Mouse (Mus musculus) heart, postnatal 0 days (tissue): ENCODE results near the gene Fgb. TPM values are rescaled to one million over a fixed set of nuclear protein-coding genes. Genes with fewer than 3 reads are reported as not detected.

Experiments used
- ATAC-seq: fragments of 200-750 bp; cut with Nextera tagmentation; 2 replicates; pipeline ENCODE4 v1.8.0; 2017; ENCODE audit warnings: low read depth, moderate number of reproducible peaks, moderate library complexity; ENCODE audit not compliant: insufficient read depth
- DNase-seq: peaks from one replicate; pipeline ENCODE4 v3.0.0-alpha.2; 2016; ENCODE audit warnings: low spot score
- H3K27ac ChIP-seq: fragments of 300-500 bp; sonication (generic); 2 replicates; pipeline ENCODE4 v1.5.1; 2014; ENCODE audit warnings: low read depth, mild to moderate bottlenecking
- H3K27me3 ChIP-seq: fragments of 300-500 bp; sonication (generic); 2 replicates; pipeline ENCODE4 v1.6.1; 2014; ENCODE audit warnings: low read length, mixed read lengths; ENCODE audit not compliant: control insufficient read depth, insufficient read depth
- H3K36me3 ChIP-seq: fragments of 300-500 bp; sonication (generic); replicated peaks from 2 replicates; pipeline ENCODE4 v1.6.1; 2014; ENCODE audit warnings: low read length, mixed read lengths; ENCODE audit not compliant: control insufficient read depth, insufficient read depth
- H3K4me1 ChIP-seq: fragments of 300-500 bp; sonication (generic); 2 replicates; pipeline ENCODE4 v1.6.1; 2014; ENCODE audit warnings: antibody characterized with exemption; ENCODE audit not compliant: control insufficient read depth, insufficient read depth
- H3K4me2 ChIP-seq: fragments of 300-500 bp; sonication (generic); 2 replicates; pipeline ENCODE4 v1.6.1; 2014; ENCODE audit warnings: low read depth, mild to moderate bottlenecking, low read length, moderate library complexity
- H3K4me3 ChIP-seq: fragments of 300-500 bp; sonication (generic); 2 replicates; pipeline ENCODE4 v1.5.1; 2014; ENCODE audit warnings: low read depth, low read length
- H3K9ac ChIP-seq: fragments of 300-500 bp; sonication (generic); replicated peaks from 2 replicates; pipeline ENCODE4 v1.6.1; 2014; ENCODE audit warnings: low read depth, low read length, mixed read lengths
- H3K9me3 ChIP-seq: fragments of 300-500 bp; sonication (generic); replicated peaks from 2 replicates; pipeline ENCODE4 v1.6.1; 2016; ENCODE audit warnings: low read length; ENCODE audit not compliant: control insufficient read depth
- CTCF ChIP-seq: IDR thresholded peaks from 2 replicates; pipeline ENCODE4 v1.5.1; 2016; ENCODE audit warnings: antibody characterized with exemption, control low read depth, low read depth
- EP300 ChIP-seq: IDR thresholded peaks from 2 replicates; pipeline ENCODE4 v1.6.1; 2016; ENCODE audit warnings: antibody characterized with exemption, low read depth
- WGBS: fragments of 180-500 bp; shearing (Covaris S2); extraction: QIAGEN DNeasy Blood & Tissue Kit; methylation state at CpG from one replicate; pipeline ENCODE4 v1.1.7; 2014; 5-methylcytosine and 5-hydroxymethylcytosine counted together
- polyA plus RNA-seq: library from polyadenylated mRNA; unstranded; fragments of >200 nt; fragmentation: Nextera tagmentation; extraction: Ambion mirVana; gene quantifications from 2 replicates; pipeline ENCODE4 v1.2.1, GENCODE M21; 2015
- total RNA-seq: library from RNA; depleted of rRNA; stranded (reverse); fragments of >200 nt; gene quantifications from 2 replicates; pipeline ENCODE4 v1.2.3, GENCODE M21; 2014; ENCODE audit warnings: low replicate concordance; rRNA removed

Fgb gene
- total and polyA plus RNA-seq, 2 experiments from 2014 or later, result 0.16 TPM; not detected in 1

DNA sequence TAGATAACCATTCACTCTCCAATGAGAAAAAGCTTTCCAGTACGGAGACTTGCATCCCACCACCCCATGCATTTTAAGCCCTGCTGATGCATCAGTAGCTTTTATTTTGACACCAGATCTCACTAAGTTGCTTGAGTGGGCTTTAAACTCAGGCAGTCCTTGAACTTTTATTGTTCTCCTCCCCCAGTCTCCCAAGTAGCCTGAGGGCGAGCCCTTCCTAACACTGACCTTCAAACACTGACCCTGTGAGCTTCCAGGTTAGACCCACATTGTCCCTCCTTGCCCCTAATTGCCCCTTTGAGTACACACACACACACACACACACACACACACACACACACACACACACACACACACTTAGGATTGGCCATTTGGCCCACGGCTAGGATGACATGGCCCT lies 53.0 kb downstream of the Fgb start:
- Histone ChIP-seq H3K4me3 (no peak overlapping the region), H3K9me3 (no peaks in the 10 kb centered on the region), H3K27ac (no peak overlapping the region), H3K9ac (no peak overlapping the region), H3K4me2 (no peak overlapping the region), H3K4me1 (no peaks in the 10 kb centered on the region), H3K36me3 (no peaks in the 10 kb centered on the region), H3K27me3 (peaks cover 14% of the 10 kb centered on the region; the same call in 1 of the 2 replicates)
- TF ChIP-seq CTCF (no peak), EP300 (no peak)
- WGBS, result 73% methylated on average over 3 of the region's 3 CpGs
- DNase-seq, result no peak
- ATAC-seq, result no peak

DNA sequence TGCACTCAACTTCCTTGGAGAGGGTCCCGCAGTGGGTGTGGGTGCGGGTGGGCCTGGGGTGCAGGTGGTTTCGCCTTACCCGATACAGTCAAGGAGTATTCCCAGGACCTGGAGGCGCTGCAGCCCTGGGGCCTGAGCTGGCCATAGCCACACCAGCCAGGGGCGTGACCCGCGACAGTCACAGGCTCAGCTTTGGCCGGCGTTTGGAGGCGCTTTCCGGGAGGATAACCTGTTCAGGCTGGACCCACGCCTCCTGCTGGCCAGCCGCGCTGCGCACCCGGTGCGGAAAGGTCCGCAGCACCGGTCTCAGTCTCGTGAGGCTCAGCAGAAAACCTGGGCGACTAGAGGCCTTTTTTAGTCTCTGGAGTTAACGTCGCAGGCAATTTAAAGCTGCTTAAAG lies 54.3 kb downstream of the Fgb start:
- TF ChIP-seq CTCF (peak; percentile 73), EP300 (no peak)
- 3% methylated on average over 24 of the region's 24 CpGs for WGBS
- no peaks in the 10 kb centered on the region for H3K36me3 ChIP-seq
- ATAC-seq (peak; percentile 82), DNase-seq (peak; percentile 56)
- peaks cover 14% of the 10 kb centered on the region; the same call in 1 of the 2 replicates for H3K27me3 ChIP-seq
- no peak overlapping the region for H3K27ac ChIP-seq
- peak overlapping the region; percentile 49 for H3K4me2 ChIP-seq
- H3K4me3 ChIP-seq, result no peak overlapping the region
- H3K9me3 ChIP-seq, result no peaks in the 10 kb centered on the region
- no peaks in the 10 kb centered on the region; the same call in 1 of the 2 replicates for H3K4me1 ChIP-seq
- H3K9ac ChIP-seq, result no peak overlapping the region

DNA sequence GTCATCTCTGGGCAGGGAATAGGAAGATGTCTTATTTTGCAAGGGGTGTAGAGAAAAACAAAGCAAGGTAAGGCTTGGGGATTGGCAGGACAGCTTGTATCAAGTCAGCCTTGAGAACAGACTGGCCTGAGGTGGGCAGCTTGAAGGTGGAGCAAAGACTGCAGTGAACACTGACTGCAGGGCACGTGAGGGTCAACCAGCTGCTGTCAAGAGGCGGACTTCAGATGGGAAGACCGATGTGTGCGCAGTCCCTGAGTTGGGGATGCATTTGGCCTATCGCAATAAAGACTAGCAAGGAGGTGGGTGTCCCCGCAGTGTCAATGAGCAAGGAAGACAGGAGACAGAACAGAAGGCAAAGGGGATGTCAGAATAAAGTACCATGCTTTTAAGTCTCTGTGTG lies 56.7 kb downstream of the Fgb start:
- Histone ChIP-seq H3K4me1 (no peaks in the 10 kb centered on the region; the same call in 1 of the 2 replicates), H3K4me3 (no peak overlapping the region), H3K9me3 (no peaks in the 10 kb centered on the region), H3K4me2 (no peak overlapping the region), H3K9ac (no peak overlapping the region), H3K27me3 (peaks cover 14% of the 10 kb centered on the region; the same call in 1 of the 2 replicates), H3K27ac (no peak overlapping the region), H3K36me3 (no peaks in the 10 kb centered on the region)
- 88% methylated on average over 6 of the region's 6 CpGs for WGBS
- TF ChIP-seq CTCF (no peak), EP300 (no peak)
- no peak for ATAC-seq
- DNase-seq, result no peak

DNA sequence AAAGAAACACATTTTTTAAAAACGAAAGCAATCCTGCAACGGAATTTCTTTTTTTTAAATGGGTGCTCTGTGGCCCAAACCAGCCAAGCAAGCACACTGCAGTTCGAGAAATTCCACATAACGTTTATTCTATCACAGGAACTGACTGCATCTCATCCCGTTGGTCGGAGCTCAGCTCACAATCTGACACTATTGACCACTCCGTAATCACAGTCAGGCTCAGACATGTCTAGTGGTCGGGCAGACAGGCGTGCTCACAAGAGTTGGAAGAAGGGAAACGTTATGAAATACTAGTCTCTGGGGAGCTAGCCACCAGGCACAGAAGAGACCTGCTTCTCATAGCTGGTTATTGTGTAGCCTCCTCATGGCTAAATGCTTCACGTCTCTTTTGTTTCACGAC lies 57.7 kb downstream of the Fgb start:
- Histone ChIP-seq H3K36me3 (no peaks in the 10 kb centered on the region), H3K4me3 (no peak overlapping the region), H3K4me2 (no peak overlapping the region), H3K27me3 (peaks cover 14% of the 10 kb centered on the region; the same call in 1 of the 2 replicates), H3K9ac (no peak overlapping the region), H3K9me3 (no peaks in the 10 kb centered on the region), H3K27ac (no peak overlapping the region), H3K4me1 (no peaks in the 10 kb centered on the region; the same call in 1 of the 2 replicates)
- TF ChIP-seq CTCF, result no peak
- 64% methylated on average over 12 of the region's 12 CpGs for WGBS
- DNase-seq (no peak), ATAC-seq (no peak)

Other genes starting within 250 kb of the Fgb start
- gene Rbm46, start 173.4 kb downstream of the Fgb start, total RNA-seq, result 0.81 TPM in 1 of 2 replicates, not detected in the other
- 0.75 and 0.86 TPM in 2 replicates for gene Rbm46, start 173.4 kb downstream of the Fgb start, polyA plus RNA-seq
- gene Lrat, start 145.9 kb downstream of the Fgb start, total RNA-seq, result not detected in 2 replicates
- 0.04 and 0.12 TPM in 2 replicates for gene Lrat, start 145.9 kb downstream of the Fgb start, polyA plus RNA-seq
- 0.70 and 2.4 TPM in 2 replicates for gene Fgg, start 42.1 kb downstream of the Fgb start, total RNA-seq
- 0.08 and 0.26 TPM in 2 replicates for gene Fgg, start 42.1 kb downstream of the Fgb start, polyA plus RNA-seq
- gene Fga, start 23.8 kb downstream of the Fgb start, total RNA-seq, result 2.3 and 3.3 TPM in 2 replicates
- gene Fga, start 23.8 kb downstream of the Fgb start, polyA plus RNA-seq, result 0.08 and 0.19 TPM in 2 replicates
- gene Plrg1, start 5.7 kb upstream of the Fgb start, total RNA-seq, result 46.2 and 61.9 TPM in 2 replicates
- 40.8 and 43.4 TPM in 2 replicates for gene Plrg1, start 5.7 kb upstream of the Fgb start, polyA plus RNA-seq
- gene Dchs2, start 78.1 kb upstream of the Fgb start, total RNA-seq, result 0.19 and 1.1 TPM in 2 replicates
- gene Dchs2, start 78.1 kb upstream of the Fgb start, polyA plus RNA-seq, result 0.04 TPM in 2 replicates